Mouse (Mus musculus): Measurements from ENCODE around the gene Slamf7. TPM values are rescaled to one million over a fixed set of nuclear protein-coding genes. Genes with fewer than 3 reads are reported as not detected.
"Not testable (repeated sequence)": the region's sequence is repeated elsewhere in the genome, so short reads cannot be mapped to it uniquely, and the experiment has no call there.

Gene Slamf7
- polyA plus RNA-seq (2015; fragmentation: Nextera tagmentation; extraction: Ambion mirVana), result 0.29 TPM in 1 of 2 replicates, not detected in the other

GRCm38 (mm10) chr1:171652734-171653133, at the start of gene Slamf7:
TSS of gene Slamf7 (minus strand) at chr1:171653035.
- Histone ChIP-seq H3K4me2 (no peak within 1 kb of the TSS), H3K36me3 (no peaks in the 10 kb centered on the region), H3K4me1 (replicated peaks) (no peaks in the 10 kb centered on the region), H3K9ac (no peak within 1 kb of the TSS), H3K9me3 (no peaks in the 10 kb centered on the region), H3K27me3 (no peaks in the 10 kb centered on the region), H3K27ac (replicated peaks) (no peak within 1 kb of the TSS), H3K4me3 (no peak within 1 kb of the TSS)
- ATAC-seq (ENCODE audit: low FRiP score, low read depth), result no peak
- 95% methylated on average over 5 of the region's 5 CpGs for WGBS

GRCm38 (mm10) chr1:171698983-171699382, 46.1 kb upstream of the Slamf7 start:
- no peak for ATAC-seq (ENCODE audit: low FRiP score, low read depth)
- Histone ChIP-seq H3K27ac (replicated peaks) (no peak overlapping the region), H3K9me3 (no peaks in the 10 kb centered on the region), H3K4me1 (replicated peaks) (no peaks in the 10 kb centered on the region), H3K4me2 (no peak overlapping the region), H3K36me3 (no peaks in the 10 kb centered on the region), H3K4me3 (no peak overlapping the region), H3K9ac (no peak overlapping the region), H3K27me3 (no peaks in the 10 kb centered on the region)
- 22% methylated on average over 6 of the region's 6 CpGs for WGBS

- WGBS, result 83% methylated on average over 1 of the region's 1 CpGs
- no peak overlapping the region for H3K4me3 ChIP-seq
- H3K36me3 ChIP-seq, result no peaks in the 10 kb centered on the region
- no peaks in the 10 kb centered on the region for H3K27me3 ChIP-seq
- no peak overlapping the region for H3K27ac ChIP-seq (replicated peaks)
- no peaks in the 10 kb centered on the region for H3K4me1 ChIP-seq (replicated peaks)
- H3K9ac ChIP-seq, result no peak overlapping the region
- no peak for ATAC-seq (ENCODE audit: low FRiP score, low read depth)
- H3K4me2 ChIP-seq, result no peak overlapping the region
- H3K9me3 ChIP-seq, result no peaks in the 10 kb centered on the region
Measured at GRCm38 (mm10) chr1:171693918-171694317, 41.1 kb upstream of the Slamf7 start.

GRCm38 (mm10) chr1:171687320-171687719, 34.5 kb upstream of the Slamf7 start:
- no peak overlapping the region for H3K4me3 ChIP-seq
- ATAC-seq (ENCODE audit: low FRiP score, low read depth), result no peak
- WGBS, result 87% methylated on average over 4 of the region's 4 CpGs

GRCm38 (mm10) chr1:171684923-171685322, 32.1 kb upstream of the Slamf7 start:
- no peak overlapping the region for H3K27ac ChIP-seq (replicated peaks)
- no peaks in the 10 kb centered on the region for H3K9me3 ChIP-seq
- no peak overlapping the region for H3K4me2 ChIP-seq
- H3K27me3 ChIP-seq, result no peaks in the 10 kb centered on the region
- 97% methylated on average over 9 of the region's 9 CpGs for WGBS
- no peak overlapping the region for H3K9ac ChIP-seq
- H3K4me1 ChIP-seq (replicated peaks), result no peaks in the 10 kb centered on the region
- no peak for ATAC-seq (ENCODE audit: low FRiP score, low read depth)
- no peaks in the 10 kb centered on the region for H3K36me3 ChIP-seq
- no peak overlapping the region for H3K4me3 ChIP-seq

More at GRCm38 (mm10) chr1:171687320-171687719, 34.5 kb upstream of the Slamf7 start:
- Histone ChIP-seq H3K4me1 (replicated peaks) (no peaks in the 10 kb centered on the region), H3K4me2 (no peak overlapping the region), H3K9ac (no peak overlapping the region), H3K27ac (replicated peaks) (no peak overlapping the region), H3K27me3 (no peaks in the 10 kb centered on the region), H3K36me3 (no peaks in the 10 kb centered on the region), H3K9me3 (no peaks in the 10 kb centered on the region)

- H3K27ac ChIP-seq (replicated peaks), result no peak within 1 kb of the TSS
- 90% methylated on average over 14 of the region's 14 CpGs for WGBS
- H3K27me3 ChIP-seq, result no peaks in the 10 kb centered on the region
- no peaks in the 10 kb centered on the region for H3K4me1 ChIP-seq (replicated peaks)
- H3K9me3 ChIP-seq, result no peaks in the 10 kb centered on the region
- H3K36me3 ChIP-seq, result no peaks in the 10 kb centered on the region
- no peak within 1 kb of the TSS for H3K9ac ChIP-seq
- ATAC-seq (ENCODE audit: low FRiP score, low read depth), result no peak
- no peak within 1 kb of the TSS for H3K4me2 ChIP-seq
- no peak within 1 kb of the TSS for H3K4me3 ChIP-seq
Measured at GRCm38 (mm10) chr1:171681531-171682299, 28.9 kb upstream of the Slamf7 start, which contains the start of gene Cd48. TSS of gene Cd48 (plus strand) at chr1:171682009.

GRCm38 (mm10) chr1:171681009-171681408, 28.2 kb upstream of the Slamf7 start:
- H3K27me3 ChIP-seq, result no peaks in the 10 kb centered on the region
- no peaks in the 10 kb centered on the region for H3K9me3 ChIP-seq
- no peak overlapping the region for H3K9ac ChIP-seq
- WGBS, result 89% methylated on average over 7 of the region's 7 CpGs
- no peaks in the 10 kb centered on the region for H3K36me3 ChIP-seq
- no peak overlapping the region for H3K4me3 ChIP-seq
- no peak for ATAC-seq (ENCODE audit: low FRiP score, low read depth)
- no peak overlapping the region for H3K4me2 ChIP-seq
- H3K4me1 ChIP-seq (replicated peaks), result no peaks in the 10 kb centered on the region
- H3K27ac ChIP-seq (replicated peaks), result no peak overlapping the region

GRCm38 (mm10) chr1:171677721-171678120, 24.9 kb upstream of the Slamf7 start:
- Histone ChIP-seq H3K36me3 (no peaks in the 10 kb centered on the region), H3K4me3 (no peak overlapping the region), H3K4me1 (replicated peaks) (no peaks in the 10 kb centered on the region), H3K9ac (no peak overlapping the region), H3K4me2 (no peak overlapping the region), H3K27me3 (no peaks in the 10 kb centered on the region), H3K9me3 (no peaks in the 10 kb centered on the region), H3K27ac (replicated peaks) (no peak overlapping the region)
- ATAC-seq (ENCODE audit: low FRiP score, low read depth), result no peak
- WGBS, result 77% methylated on average over 1 of the region's 1 CpGs

GRCm38 (mm10) chr1:171674467-171674866, 21.6 kb upstream of the Slamf7 start:
- no peak overlapping the region for H3K4me2 ChIP-seq
- no peak for ATAC-seq (ENCODE audit: low FRiP score, low read depth)
- 77% methylated on average over 1 of the region's 1 CpGs for WGBS
- no peak overlapping the region for H3K9ac ChIP-seq
- no peaks in the 10 kb centered on the region for H3K9me3 ChIP-seq
- H3K27me3 ChIP-seq, result no peaks in the 10 kb centered on the region
- no peaks in the 10 kb centered on the region for H3K4me1 ChIP-seq (replicated peaks)
- no peak overlapping the region for H3K4me3 ChIP-seq
- no peaks in the 10 kb centered on the region for H3K36me3 ChIP-seq
- no peak overlapping the region for H3K27ac ChIP-seq (replicated peaks)

GRCm38 (mm10) chr1:171672854-171673475, 20.1 kb upstream of the Slamf7 start:
- Histone ChIP-seq H3K4me3 (no peak overlapping the region), H3K4me1 (replicated peaks) (no peaks in the 10 kb centered on the region), H3K27ac (replicated peaks) (no peak overlapping the region), H3K4me2 (no peak overlapping the region), H3K9ac (no peak overlapping the region), H3K9me3 (no peaks in the 10 kb centered on the region), H3K36me3 (no peaks in the 10 kb centered on the region), H3K27me3 (no peaks in the 10 kb centered on the region)
- WGBS, result 63% methylated on average over 5 of the region's 5 CpGs
- peak; percentile 63; the same call in 1 of the 2 replicates for ATAC-seq (ENCODE audit: low FRiP score, low read depth)

- not testable (repeated sequence) for ATAC-seq (ENCODE audit: low FRiP score, low read depth); H3K4me1 ChIP-seq (replicated peaks); H3K9ac ChIP-seq; H3K36me3 ChIP-seq; H3K9me3 ChIP-seq; H3K4me2 ChIP-seq; H3K27me3 ChIP-seq; H3K4me3 ChIP-seq; H3K27ac ChIP-seq (replicated peaks)
- WGBS, result 94% methylated on average over 2 of the region's 2 CpGs
Measured at GRCm38 (mm10) chr1:171672451-171672850, 19.6 kb upstream of the Slamf7 start.

GRCm38 (mm10) chr1:171667160-171667559, 14.3 kb upstream of the Slamf7 start:
- 69% methylated on average over 1 of the region's 1 CpGs for WGBS
- no peak for ATAC-seq (ENCODE audit: low FRiP score, low read depth)
- no peaks in the 10 kb centered on the region for H3K36me3 ChIP-seq
- H3K9me3 ChIP-seq, result no peaks in the 10 kb centered on the region
- no peak overlapping the region for H3K9ac ChIP-seq
- H3K4me2 ChIP-seq, result no peak overlapping the region
- H3K4me1 ChIP-seq (replicated peaks), result no peaks in the 10 kb centered on the region
- H3K4me3 ChIP-seq, result no peak overlapping the region
- H3K27ac ChIP-seq (replicated peaks), result no peak overlapping the region
- no peaks in the 10 kb centered on the region for H3K27me3 ChIP-seq
